Mouse (Mus musculus): ENCODE measurements around the gene Fanci. TPM values are rescaled to one million over a fixed set of nuclear protein-coding genes. Genes with fewer than 3 reads are reported as not detected.
A peak's percentile ranks its signal among the peaks of the same experiment; 100 is the strongest.

Fanci gene
- polyA plus RNA-seq, 1 experiment from 2014 or later: 3.0 TPM

GRCm38 (mm10) chr7:79486528-79486927 lies 94.8 kb downstream of the Fanci start:
- ATAC-seq (no peak), DNase-seq (no peak)
- Histone ChIP-seq H3K4me3 (ENCODE audit: low read depth, low read length) (no peak overlapping the region), H3K36me3 (replicated peaks; ENCODE audit: insufficient read depth, low read length) (no peaks in the 10 kb centered on the region), H3K9me3 (ENCODE audit: low read length) (no peaks in the 10 kb centered on the region), H3K9ac (replicated peaks) (no peak overlapping the region), H3K4me2 (ENCODE audit: low read depth, low read length) (no peak overlapping the region), H3K4me1 (ENCODE audit: insufficient read depth) (no peaks in the 10 kb centered on the region), H3K27ac (ENCODE audit: low read depth) (no peak overlapping the region), H3K27me3 (ENCODE audit: insufficient read depth, low read length) (peaks cover 8% of the 10 kb centered on the region; the same call in 1 of the 2 replicates)
- WGBS (ENCODE audit: insufficient replicate concordance): 39% methylated on average over 10 of the region's 10 CpGs
- TF ChIP-seq CTCF (IDR thresholded peaks at IDR 0.05; ENCODE audit: low read depth): no peak
- no peak for TF ChIP-seq EP300 (IDR thresholded peaks at IDR 0.05; ENCODE audit: low read depth)

GRCm38 (mm10) chr7:79493915-79494314 lies 102.2 kb downstream of the Fanci start:
- 10% methylated on average over 8 of the region's 8 CpGs for WGBS (ENCODE audit: insufficient replicate concordance)
- Histone ChIP-seq H3K4me2 (ENCODE audit: low read depth, low read length) (no peak overlapping the region), H3K36me3 (replicated peaks; ENCODE audit: insufficient read depth, low read length) (no peaks in the 10 kb centered on the region), H3K27me3 (ENCODE audit: insufficient read depth, low read length) (peaks cover 49% of the 10 kb centered on the region), H3K9ac (replicated peaks) (no peak overlapping the region), H3K9me3 (ENCODE audit: low read length) (no peaks in the 10 kb centered on the region), H3K27ac (ENCODE audit: low read depth) (no peak overlapping the region), H3K4me3 (ENCODE audit: low read depth, low read length) (no peak overlapping the region), H3K4me1 (ENCODE audit: insufficient read depth) (no peaks in the 10 kb centered on the region)
- peak; percentile 61 for DNase-seq
- TF ChIP-seq EP300 (IDR thresholded peaks at IDR 0.05; ENCODE audit: low read depth) (no peak), CTCF (IDR thresholded peaks at IDR 0.05; ENCODE audit: low read depth) (peak; percentile 81)
- ATAC-seq: no peak

- Histone ChIP-seq H3K9ac (replicated peaks) (no peak overlapping the region), H3K4me3 (ENCODE audit: low read depth, low read length) (peak overlapping the region; percentile 34), H3K4me2 (ENCODE audit: low read depth, low read length) (peak overlapping the region; percentile 66), H3K36me3 (replicated peaks; ENCODE audit: insufficient read depth, low read length) (no peaks in the 10 kb centered on the region), H3K4me1 (ENCODE audit: insufficient read depth) (no peaks in the 10 kb centered on the region), H3K27me3 (ENCODE audit: insufficient read depth, low read length) (peaks cover 72% of the 10 kb centered on the region), H3K9me3 (ENCODE audit: low read length) (no peaks in the 10 kb centered on the region), H3K27ac (ENCODE audit: low read depth) (no peak overlapping the region)
- TF ChIP-seq EP300 (IDR thresholded peaks at IDR 0.05; ENCODE audit: low read depth) (no peak), CTCF (IDR thresholded peaks at IDR 0.05; ENCODE audit: low read depth) (peak; percentile 96)
- WGBS (ENCODE audit: insufficient replicate concordance): 2% methylated on average over 38 of the region's 38 CpGs
- DNase-seq (peak; percentile 86), ATAC-seq (peak; percentile 66)
Observed at GRCm38 (mm10) chr7:79495988-79496815, 104.5 kb downstream of the Fanci start.

GRCm38 (mm10) chr7:79496816-79497328 lies 105.1 kb downstream of the Fanci start:
- no peak for ATAC-seq
- H3K4me1 ChIP-seq (ENCODE audit: insufficient read depth): no peaks in the 10 kb centered on the region
- WGBS (ENCODE audit: insufficient replicate concordance): 15% methylated on average over 9 of the region's 9 CpGs

GRCm38 (mm10) chr7:79497701-79498115 lies 106.0 kb downstream of the Fanci start:
- peaks cover 87% of the 10 kb centered on the region for H3K27me3 ChIP-seq (ENCODE audit: insufficient read depth, low read length)
- H3K36me3 ChIP-seq (replicated peaks; ENCODE audit: insufficient read depth, low read length): no peaks in the 10 kb centered on the region
- WGBS (ENCODE audit: insufficient replicate concordance): 5% methylated on average over 20 of the region's 20 CpGs
- H3K27ac ChIP-seq (ENCODE audit: low read depth): no peak overlapping the region
- no peaks in the 10 kb centered on the region for H3K9me3 ChIP-seq (ENCODE audit: low read length)
- no peak overlapping the region for H3K4me2 ChIP-seq (ENCODE audit: low read depth, low read length)
- TF ChIP-seq EP300 (IDR thresholded peaks at IDR 0.05; ENCODE audit: low read depth): no peak
- TF ChIP-seq CTCF (IDR thresholded peaks at IDR 0.05; ENCODE audit: low read depth): no peak
- H3K9ac ChIP-seq (replicated peaks): no peak overlapping the region
- DNase-seq (no peak), ATAC-seq (no peak)
- H3K4me1 ChIP-seq (ENCODE audit: insufficient read depth): no peaks in the 10 kb centered on the region
- H3K4me3 ChIP-seq (ENCODE audit: low read depth, low read length): no peak overlapping the region

More at GRCm38 (mm10) chr7:79496816-79497328, 105.1 kb downstream of the Fanci start:
- Histone ChIP-seq H3K9me3 (ENCODE audit: low read length) (no peaks in the 10 kb centered on the region), H3K27me3 (ENCODE audit: insufficient read depth, low read length) (peaks cover 79% of the 10 kb centered on the region), H3K36me3 (replicated peaks; ENCODE audit: insufficient read depth, low read length) (no peaks in the 10 kb centered on the region), H3K4me2 (ENCODE audit: low read depth, low read length) (no peak overlapping the region), H3K4me3 (ENCODE audit: low read depth, low read length) (no peak overlapping the region), H3K27ac (ENCODE audit: low read depth) (no peak overlapping the region), H3K9ac (replicated peaks) (no peak overlapping the region)
- TF ChIP-seq CTCF (IDR thresholded peaks at IDR 0.05; ENCODE audit: low read depth) (no peak), EP300 (IDR thresholded peaks at IDR 0.05; ENCODE audit: low read depth) (no peak)
- DNase-seq: no peak

GRCm38 (mm10) chr7:79498356-79498755 lies 106.6 kb downstream of the Fanci start:
- Histone ChIP-seq H3K27ac (ENCODE audit: low read depth) (no peak overlapping the region), H3K27me3 (ENCODE audit: insufficient read depth, low read length) (peaks cover 94% of the 10 kb centered on the region), H3K9ac (replicated peaks) (no peak overlapping the region), H3K4me3 (ENCODE audit: low read depth, low read length) (no peak overlapping the region), H3K4me2 (ENCODE audit: low read depth, low read length) (no peak overlapping the region), H3K9me3 (ENCODE audit: low read length) (no peaks in the 10 kb centered on the region), H3K4me1 (ENCODE audit: insufficient read depth) (no peaks in the 10 kb centered on the region), H3K36me3 (replicated peaks; ENCODE audit: insufficient read depth, low read length) (no peaks in the 10 kb centered on the region)
- 7% methylated on average over 6 of the region's 6 CpGs for WGBS (ENCODE audit: insufficient replicate concordance)
- ATAC-seq: no peak
- DNase-seq: no peak
- TF ChIP-seq EP300 (IDR thresholded peaks at IDR 0.05; ENCODE audit: low read depth) (no peak), CTCF (IDR thresholded peaks at IDR 0.05; ENCODE audit: low read depth) (no peak)
